Mouse (Mus musculus) ES-Bruce4 (cell line): ENCODE measurements around the gene Sorcs2. TPM values are rescaled to one million over a fixed set of nuclear protein-coding genes. Genes with fewer than 3 reads are reported as not detected.

Experiments used
- H3K27ac ChIP-seq: 2 replicates; pipeline ENCODE4 v1.5.1; 2012; ENCODE audit warnings: low read length, inconsistent platforms; ENCODE audit not compliant: insufficient read depth
- H3K27me3 ChIP-seq: 2 replicates; pipeline ENCODE4 v1.6.1; 2012; ENCODE audit warnings: mild to moderate bottlenecking, low read length, inconsistent platforms; ENCODE audit not compliant: control insufficient read depth, poor library complexity, insufficient read depth, severe bottlenecking
- H3K36me3 ChIP-seq: 2 replicates; pipeline ENCODE4 v1.6.1; 2012; ENCODE audit warnings: inconsistent platforms, mild to moderate bottlenecking, low read length, moderate library complexity; ENCODE audit not compliant: control insufficient read depth, poor library complexity, insufficient read depth, severe bottlenecking
- H3K4me1 ChIP-seq: one replicate; pipeline ENCODE4 v1.8.1; 2011; ENCODE audit warnings: low read length; ENCODE audit not compliant: control insufficient read depth, insufficient read depth
- H3K4me3 ChIP-seq: 2 replicates; pipeline ENCODE4 v1.5.1; 2011; ENCODE audit warnings: low read depth, mild to moderate bottlenecking, low read length
- H3K9ac ChIP-seq: 2 replicates; pipeline ENCODE4 v1.6.1; 2012; ENCODE audit warnings: low read depth, mild to moderate bottlenecking, inconsistent platforms; ENCODE audit not compliant: poor library complexity, severe bottlenecking
- H3K9me3 ChIP-seq: replicated peaks from 2 replicates; pipeline ENCODE4 v1.6.1; 2012; ENCODE audit warnings: mild to moderate bottlenecking, low read length, inconsistent platforms; ENCODE audit not compliant: control insufficient read depth, poor library complexity, insufficient read depth, severe bottlenecking
- CTCF ChIP-seq: IDR thresholded peaks from one replicate; pipeline ENCODE4 v1.8.1; 2011; ENCODE audit warnings: low read depth, low read length
- EP300 ChIP-seq: IDR thresholded peaks from 2 replicates; pipeline ENCODE4 v1.6.1; 2011; ENCODE audit warnings: low read depth, low read length; ENCODE audit not compliant: insufficient read depth
- POLR2A ChIP-seq: IDR thresholded peaks from one replicate; pipeline ENCODE4 v1.8.1; 2011; ENCODE audit warnings: low read length; ENCODE audit not compliant: insufficient read depth
- polyA plus RNA-seq: library from polyadenylated mRNA; stranded (reverse); fragments of >200 nt; gene quantifications from 2 replicates; pipeline ENCODE4 v1.2.4, GENCODE M21; 2011; ENCODE audit warnings: low read depth; ENCODE audit not compliant: missing spikeins, insufficient read depth, insufficient read length

Gene Sorcs2
- polyA plus RNA-seq, 1 experiment = 1.2 TPM

GRCm38 (mm10) chr5:36067651-36068181 is 330.2 kb downstream of the Sorcs2 start:
- Histone ChIP-seq H3K27me3 (no peaks in the 10 kb centered on the region), H3K27ac (no peak overlapping the region), H3K9ac (no peak overlapping the region), H3K4me1 (no peaks in the 10 kb centered on the region), H3K9me3 (no peaks in the 10 kb centered on the region), H3K36me3 (no peaks in the 10 kb centered on the region), H3K4me3 (no peak overlapping the region)
- TF ChIP-seq POLR2A (no peak), EP300 (no peak), CTCF (no peak)

DNA sequence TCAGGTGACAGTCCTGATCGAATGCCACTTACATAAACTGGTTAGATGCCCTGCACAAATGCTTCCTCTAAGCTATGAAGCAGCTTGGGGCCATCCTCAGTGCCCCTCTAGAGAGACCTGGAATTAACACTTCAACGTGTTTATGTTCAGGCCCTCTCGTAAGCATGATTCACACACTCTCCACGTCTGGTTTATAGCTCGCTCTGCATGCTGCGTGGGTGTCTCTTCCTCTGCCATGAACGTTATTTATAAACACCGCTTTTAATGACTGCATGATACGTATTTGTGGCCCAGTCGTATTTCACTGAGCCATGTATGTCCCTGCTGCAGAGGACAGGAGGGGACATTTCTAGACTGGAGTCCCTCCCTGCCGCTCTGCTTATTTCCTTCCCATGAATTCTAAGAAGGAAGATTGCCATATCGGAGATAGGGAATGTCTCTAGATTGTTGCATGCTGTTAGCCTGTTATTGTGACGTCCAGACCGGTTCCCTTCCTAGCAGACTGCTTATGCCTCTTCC is 340.1 kb downstream of the Sorcs2 start:
- no peaks in the 10 kb centered on the region for H3K27me3 ChIP-seq

GRCm38 (mm10) chr5:36056921-36057320 is 341.0 kb downstream of the Sorcs2 start:
- Histone ChIP-seq H3K9me3 (no peaks in the 10 kb centered on the region), H3K36me3 (no peaks in the 10 kb centered on the region), H3K27ac (no peak overlapping the region), H3K9ac (no peak overlapping the region), H3K4me3 (no peak overlapping the region), H3K27me3 (no peaks in the 10 kb centered on the region), H3K4me1 (no peaks in the 10 kb centered on the region)
- TF ChIP-seq POLR2A (no peak), CTCF (no peak), EP300 (no peak)

More for the DNA sequence above, 340.1 kb downstream of the Sorcs2 start:
- TF ChIP-seq POLR2A = no peak
- H3K27ac ChIP-seq = no peak overlapping the region
- no peak overlapping the region for H3K9ac ChIP-seq
- H3K4me1 ChIP-seq = no peaks in the 10 kb centered on the region
- no peaks in the 10 kb centered on the region for H3K9me3 ChIP-seq
- no peaks in the 10 kb centered on the region for H3K36me3 ChIP-seq
- no peak overlapping the region for H3K4me3 ChIP-seq

DNA sequence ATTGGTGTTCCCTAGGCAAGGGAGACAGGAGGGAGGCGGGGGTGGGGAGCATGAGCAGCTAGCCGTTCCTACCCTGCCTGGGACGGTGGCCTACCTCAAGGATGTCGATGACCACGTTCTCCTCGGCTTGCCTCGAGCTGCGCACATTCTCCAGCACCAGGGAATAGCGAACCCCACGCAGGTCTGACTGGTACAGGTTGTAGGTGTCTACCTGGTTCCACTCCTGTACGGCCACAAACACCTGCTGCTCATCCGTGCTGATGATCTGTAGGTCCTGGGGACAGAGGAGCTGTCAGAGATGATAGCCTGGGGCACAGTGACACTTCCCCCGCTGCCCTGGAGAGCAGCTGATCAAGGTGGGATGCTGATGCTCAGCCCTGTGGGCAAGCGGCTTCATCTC is 342.1 kb downstream of the Sorcs2 start:
- H3K4me3 ChIP-seq = no peak overlapping the region
- TF ChIP-seq CTCF (no peak), EP300 (no peak), POLR2A (no peak)
- no peak overlapping the region for H3K9ac ChIP-seq

GRCm38 (mm10) chr5:36054498-36054897 is 343.4 kb downstream of the Sorcs2 start:
- Histone ChIP-seq H3K27ac (no peak overlapping the region), H3K9ac (no peak overlapping the region), H3K36me3 (no peaks in the 10 kb centered on the region), H3K4me3 (no peak overlapping the region), H3K4me1 (no peaks in the 10 kb centered on the region), H3K9me3 (no peaks in the 10 kb centered on the region), H3K27me3 (no peaks in the 10 kb centered on the region)
- TF ChIP-seq POLR2A = no peak
- peak; percentile 24 for TF ChIP-seq CTCF
- no peak for TF ChIP-seq EP300

More for the DNA sequence above, 342.1 kb downstream of the Sorcs2 start:
- H3K9me3 ChIP-seq = no peaks in the 10 kb centered on the region
- no peak overlapping the region for H3K27ac ChIP-seq
- no peaks in the 10 kb centered on the region for H3K36me3 ChIP-seq
- H3K27me3 ChIP-seq = no peaks in the 10 kb centered on the region
- H3K4me1 ChIP-seq = no peaks in the 10 kb centered on the region

GRCm38 (mm10) chr5:36043154-36043553 is 354.8 kb downstream of the Sorcs2 start:
- H3K9ac ChIP-seq = no peak overlapping the region
- H3K4me1 ChIP-seq = no peaks in the 10 kb centered on the region
- H3K4me3 ChIP-seq = no peak overlapping the region
- H3K27ac ChIP-seq = no peak overlapping the region
- no peak for TF ChIP-seq POLR2A
- TF ChIP-seq CTCF = no peak
- TF ChIP-seq EP300 = no peak
- no peaks in the 10 kb centered on the region for H3K36me3 ChIP-seq
- H3K27me3 ChIP-seq = no peaks in the 10 kb centered on the region
- no peaks in the 10 kb centered on the region for H3K9me3 ChIP-seq
